Mouse (Mus musculus) liver, embryonic 14.5 days (tissue): ENCODE results near the gene Alkbh2. TPM values are rescaled to one million over a fixed set of nuclear protein-coding genes. Genes with fewer than 3 reads are reported as not detected.

Experiments
- ATAC-seq: fragments of 200-750 bp; cut with Nextera tagmentation; 2 replicates; pipeline ENCODE4 v1.8.0; 2017; ENCODE audit warnings: moderate number of reproducible peaks, mild to moderate bottlenecking, moderate library complexity; ENCODE audit not compliant: insufficient read depth
- DNase-seq, 3 experiments: peaks; one replicate each; pipeline ENCODE4 v3.0.0-alpha.2; 2012 to 2013; ENCODE audit warnings: low read depth in 3 of 3, low spot score in 3 of 3
- H3K27ac ChIP-seq: fragments of 300-500 bp; sonication (generic); 2 replicates; pipeline ENCODE4 v1.5.1; 2014; ENCODE audit warnings: moderate library complexity, mild to moderate bottlenecking, control low read depth, inconsistent platforms
- H3K27me3 ChIP-seq: fragments of 300-500 bp; sonication (generic); 2 replicates; pipeline ENCODE4 v1.6.1; 2014; ENCODE audit warnings: mild to moderate bottlenecking, low read length, moderate library complexity; ENCODE audit not compliant: control insufficient read depth, insufficient read depth
- H3K36me3 ChIP-seq: fragments of 300-500 bp; sonication (generic); replicated peaks from 2 replicates; pipeline ENCODE4 v1.6.1; 2014; ENCODE audit warnings: low read depth; ENCODE audit not compliant: control insufficient read depth, insufficient read depth
- H3K4me1 ChIP-seq, 2 experiments: fragments of 200-500 bp in 1 of 2; fragments of 300-500 bp in 1 of 2; sonication (generic) in 1 of 2; replicated peaks; 2 replicates each; pipeline ENCODE4 v1.6.1; 2012 to 2014; ENCODE audit warnings: antibody characterized with exemption in 1 of 2, inconsistent platforms in 1 of 2, low read length in 1 of 2; ENCODE audit not compliant: control insufficient read depth in 2 of 2, insufficient read depth in 2 of 2
- H3K4me2 ChIP-seq: fragments of 300-500 bp; sonication (generic); 2 replicates; pipeline ENCODE4 v1.6.1; 2014; ENCODE audit warnings: low read depth, mild to moderate bottlenecking, control low read depth, moderate library complexity
- H3K4me3 ChIP-seq, 2 experiments: fragments of 200-500 bp in 1 of 2; fragments of 300-500 bp in 1 of 2; sonication (generic) in 1 of 2; 2 replicates each; pipeline ENCODE4 v1.5.1; 2012 to 2014; ENCODE audit warnings: low read depth in 2 of 2, low read length in 2 of 2, mild to moderate bottlenecking in 2 of 2, control low read depth in 1 of 2, inconsistent platforms in 1 of 2, moderate library complexity in 1 of 2; ENCODE audit not compliant: insufficient read depth in 1 of 2
- H3K9ac ChIP-seq: fragments of 300-500 bp; sonication (generic); replicated peaks from 2 replicates; pipeline ENCODE4 v1.6.1; 2014; ENCODE audit warnings: mild to moderate bottlenecking, control low read depth, moderate library complexity
- H3K9me3 ChIP-seq: fragments of 300-500 bp; sonication (generic); 2 replicates; pipeline ENCODE4 v1.6.1; 2016; ENCODE audit warnings: low read length, mixed read lengths; ENCODE audit not compliant: control insufficient read depth
- CTCF ChIP-seq: IDR thresholded peaks from 2 replicates; pipeline ENCODE4 v1.5.1; 2016; ENCODE audit warnings: antibody characterized with exemption, low read depth, control low read depth
- EP300 ChIP-seq: IDR thresholded peaks from 2 replicates; pipeline ENCODE4 v1.6.1; 2016; ENCODE audit warnings: antibody characterized with exemption, low read depth
- WGBS: fragments of 180-500 bp; shearing (Covaris S2); extraction: QIAGEN DNeasy Blood & Tissue Kit; methylation state at CpG from one replicate; pipeline ENCODE4 v1.1.7; 2014; ENCODE audit not compliant: insufficient replicate concordance; 5-methylcytosine and 5-hydroxymethylcytosine counted together
- polyA plus RNA-seq, 2 experiments: library from polyadenylated mRNA; depleted of rRNA in 1 of 2; stranded (reverse) in 1 of 2; unstranded in 1 of 2; fragments of >200 nt; fragmentation: Nextera tagmentation in 1 of 2; extraction: Ambion mirVana in 1 of 2; gene quantifications; 2 replicates each; pipeline versions ENCODE4 v1.2.1 to v1.2.3; 2012 to 2014

The Alkbh2 gene
- polyA plus RNA-seq, 2 experiments: 3.9 to 5.7 TPM

DNA sequence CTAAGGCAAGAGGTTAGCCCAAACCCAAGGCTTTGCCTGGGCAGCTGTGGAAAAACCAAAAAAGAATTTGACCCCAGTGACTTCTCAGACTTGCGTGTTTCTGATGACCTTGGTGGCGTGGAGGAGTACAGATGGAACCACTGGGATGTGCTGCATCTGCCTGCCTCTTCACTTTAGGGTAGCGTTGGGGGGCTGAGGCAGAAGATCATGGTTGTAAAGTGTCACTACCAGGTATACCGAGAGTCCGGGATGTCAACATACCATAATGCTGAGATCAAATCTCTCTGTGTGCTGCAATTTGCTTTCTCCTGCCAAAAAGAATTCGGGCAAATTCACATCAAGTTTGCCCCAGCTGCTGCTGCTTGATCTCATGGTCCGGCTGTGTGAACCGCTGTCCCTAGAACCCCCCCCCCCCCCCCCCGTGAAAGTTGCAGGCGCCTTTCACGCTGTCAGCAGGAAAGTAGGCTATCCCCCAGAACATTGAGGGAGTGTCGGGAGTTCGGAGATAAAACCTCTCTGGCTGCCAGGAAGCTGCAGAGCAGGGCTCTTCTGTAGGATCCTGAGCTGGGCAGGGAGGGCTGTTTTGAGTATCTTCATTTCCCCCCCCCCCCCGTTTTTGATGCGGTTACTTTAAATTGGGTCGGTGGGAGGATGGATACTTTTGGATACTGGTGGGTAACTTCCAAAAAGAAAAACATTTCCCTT, 46.0 kb upstream of the Alkbh2 start:
- ATAC-seq (no peak), DNase-seq (no peak)
- no peak for TF ChIP-seq EP300
- TF ChIP-seq CTCF: no peak
- Histone ChIP-seq H3K4me2 (peak overlapping the region; percentile 65; the same call in 1 of the 2 replicates), H3K36me3 (no peaks in the 10 kb centered on the region), H3K9me3 (no peaks in the 10 kb centered on the region), H3K27me3 (no peaks in the 10 kb centered on the region), H3K4me3 (no peak overlapping the region), H3K9ac (no peak overlapping the region), H3K4me1 (peaks cover 3% of the 10 kb centered on the region in 2 experiments; a peak in 2 of 4 replicates), H3K27ac (no peak overlapping the region)
- 16% methylated on average over 16 of the region's 16 CpGs for WGBS

DNA sequence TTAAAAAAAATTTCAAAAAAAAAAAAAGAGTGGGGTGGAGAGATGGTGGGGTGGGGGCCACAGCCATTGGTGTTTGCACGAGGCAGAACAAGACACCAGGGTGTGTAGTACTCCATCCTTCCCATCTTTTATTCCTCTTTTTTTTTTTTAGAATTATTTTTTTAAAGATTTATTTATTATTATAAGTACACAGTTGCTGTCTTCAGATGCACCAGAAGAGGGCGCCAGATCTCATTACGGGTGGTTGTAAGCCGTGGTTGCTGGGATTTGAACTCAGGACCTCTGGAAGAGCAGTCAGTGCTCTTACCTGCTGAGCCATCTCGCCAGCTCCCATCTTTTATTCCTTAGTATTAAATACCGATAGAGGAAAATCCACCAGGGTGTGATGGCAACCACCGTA, 45.4 kb upstream of the Alkbh2 start:
- H3K27me3 ChIP-seq: no peaks in the 10 kb centered on the region
- DNase-seq (no peak), ATAC-seq (no peak)
- no peaks in the 10 kb centered on the region for H3K9me3 ChIP-seq
- H3K36me3 ChIP-seq: no peaks in the 10 kb centered on the region
- H3K4me2 ChIP-seq: no peak overlapping the region
- H3K4me3 ChIP-seq: no peak overlapping the region
- WGBS: 52% methylated on average over 7 of the region's 7 CpGs
- no peak overlapping the region for H3K9ac ChIP-seq
- no peak overlapping the region for H3K27ac ChIP-seq
- TF ChIP-seq CTCF (peak; percentile 44; the same call in 1 of the 2 replicates), EP300 (no peak)
- peaks cover 3% of the 10 kb centered on the region in 2 experiments; a peak in 2 of 4 replicates for H3K4me1 ChIP-seq

DNA sequence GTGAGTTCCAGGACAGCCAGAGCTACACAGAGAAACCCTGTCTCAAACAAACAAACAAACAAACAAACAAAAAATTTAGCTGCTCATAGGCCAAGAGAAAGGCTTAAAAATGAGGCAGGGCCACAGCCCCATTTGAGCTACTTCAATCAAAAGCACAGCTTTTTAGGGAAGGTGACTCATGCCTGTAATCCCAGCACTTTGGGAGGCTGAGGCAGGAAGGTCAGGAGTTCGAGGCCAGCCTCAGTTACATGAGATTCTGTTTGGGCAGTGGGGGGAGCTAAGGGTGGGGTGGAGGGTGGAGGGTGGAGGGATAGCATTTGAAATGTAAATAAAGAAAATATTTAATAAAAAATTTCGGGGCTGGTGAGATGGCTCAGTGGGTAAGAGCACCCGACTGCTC, 44.9 kb upstream of the Alkbh2 start:
- ATAC-seq (no peak), DNase-seq (peak; percentile 43 to 75 (median 45))
- Histone ChIP-seq H3K27me3 (no peaks in the 10 kb centered on the region), H3K4me1 (peaks cover 3% of the 10 kb centered on the region in 2 experiments; a peak in 2 of 4 replicates), H3K4me2 (no peak overlapping the region), H3K9me3 (no peaks in the 10 kb centered on the region), H3K9ac (no peak overlapping the region), H3K4me3 (no peak overlapping the region), H3K36me3 (no peaks in the 10 kb centered on the region), H3K27ac (no peak overlapping the region)
- TF ChIP-seq CTCF: no peak
- no peak for TF ChIP-seq EP300
- WGBS: 69% methylated on average over 3 of the region's 3 CpGs

DNA sequence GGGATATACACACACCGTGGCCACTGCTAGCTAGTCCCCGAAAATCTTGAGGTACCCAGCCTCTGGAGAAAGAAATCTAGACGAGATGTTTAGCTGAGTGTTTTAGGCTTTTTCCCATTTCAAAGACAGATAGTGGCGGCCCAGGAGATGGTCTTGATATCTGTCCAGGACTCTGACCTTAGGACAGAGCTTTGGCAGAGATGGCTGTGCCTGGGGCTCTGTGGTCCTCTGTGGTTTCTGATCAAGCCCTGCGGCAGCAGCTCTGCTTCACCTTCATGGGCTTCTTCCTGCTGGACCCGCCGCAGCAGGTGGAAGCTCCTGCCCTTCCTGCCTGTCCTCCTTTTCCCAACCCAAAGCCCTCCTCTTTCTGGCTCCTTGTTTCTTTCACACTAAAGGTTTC, 42.3 kb upstream of the Alkbh2 start:
- Histone ChIP-seq H3K36me3 (no peaks in the 10 kb centered on the region), H3K4me3 (no peak overlapping the region), H3K27ac (no peak overlapping the region), H3K4me2 (no peak overlapping the region), H3K9ac (no peak overlapping the region), H3K9me3 (no peaks in the 10 kb centered on the region), H3K27me3 (no peaks in the 10 kb centered on the region), H3K4me1 (0 out of 4 replicates have a peak, but pooled peaks cover 0 to under 1% of the 10 kb centered on the region in 2 experiments)
- DNase-seq (no peak), ATAC-seq (no peak)
- no peak for TF ChIP-seq EP300
- no peak for TF ChIP-seq CTCF
- 62% methylated on average over 7 of the region's 7 CpGs for WGBS

DNA sequence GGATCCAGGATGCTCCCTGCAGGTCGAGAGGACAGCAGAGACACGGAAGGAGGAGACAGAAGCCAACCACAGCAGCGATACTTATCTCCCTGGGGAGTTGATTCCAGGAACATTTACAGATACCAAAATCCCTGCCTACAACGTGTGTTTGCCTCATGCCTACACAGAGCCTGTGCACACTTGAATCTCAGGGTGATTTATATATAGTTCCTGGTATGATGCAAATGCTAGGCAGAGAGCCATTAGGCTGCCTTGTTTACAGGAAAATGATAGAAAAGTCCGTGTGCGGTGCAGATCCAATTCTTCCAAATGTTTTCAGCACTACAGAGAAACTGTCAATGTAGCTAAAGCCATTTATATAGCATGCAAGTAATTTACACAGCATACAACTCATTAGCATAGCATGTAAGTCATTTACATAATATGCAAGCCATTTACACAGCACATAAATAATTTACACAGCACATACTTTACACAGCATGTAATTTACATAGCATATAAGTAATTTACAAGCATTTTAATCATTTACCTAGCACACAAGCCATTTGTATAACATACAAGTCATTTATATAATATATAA, 35.2 kb upstream of the Alkbh2 start:
- Histone ChIP-seq H3K27ac (no peak overlapping the region), H3K27me3 (no peaks in the 10 kb centered on the region), H3K4me1 (no peaks in the 10 kb centered on the region), H3K9ac (no peak overlapping the region), H3K4me2 (no peak overlapping the region), H3K4me3 (no peak overlapping the region), H3K9me3 (no peaks in the 10 kb centered on the region), H3K36me3 (no peaks in the 10 kb centered on the region)
- DNase-seq (no peak), ATAC-seq (no peak)
- 55% methylated on average over 6 of the region's 6 CpGs for WGBS
- TF ChIP-seq CTCF (no peak), EP300 (no peak)
